Mouse (Mus musculus): Measurements from ENCODE around the gene Ildr2. TPM values are rescaled to one million over a fixed set of nuclear protein-coding genes. Genes with fewer than 3 reads are reported as not detected.
A peak's percentile ranks its signal among the peaks of the same experiment; 100 is the strongest.

The Ildr2 gene
- polyA plus RNA-seq, 1 experiment from 2014 or later, result 15.1 TPM

- Histone ChIP-seq H3K4me3 (no peak overlapping the region), H3K27me3 (ENCODE audit: low read depth, poor library complexity, severe bottlenecking) (no peaks in the 10 kb centered on the region), H3K4me1 (peaks cover 21% of the 10 kb centered on the region), H3K27ac (replicated peaks) (no peak overlapping the region), H3K36me3 (peaks cover 93% of the 10 kb centered on the region), H3K9me3 (replicated peaks) (peaks cover 14% of the 10 kb centered on the region; the same call in 1 of the 2 replicates)
- 89% methylated on average over 7 of the region's 7 CpGs for WGBS
- DNase-seq (ENCODE audit: low spot score), result no peak
Observed at GRCm38 (mm10) chr1:166266001-166266705, 12.2 kb downstream of the Ildr2 start.

- Histone ChIP-seq H3K9me3 (replicated peaks) (peaks cover 6% of the 10 kb centered on the region; the same call in 1 of the 2 replicates), H3K36me3 (peaks cover 93% of the 10 kb centered on the region), H3K4me1 (peaks cover 21% of the 10 kb centered on the region), H3K27ac (replicated peaks) (no peak overlapping the region), H3K4me3 (no peak overlapping the region), H3K27me3 (ENCODE audit: low read depth, poor library complexity, severe bottlenecking) (no peaks in the 10 kb centered on the region)
- DNase-seq (ENCODE audit: low spot score), result no peak
- WGBS, result 91% methylated on average over 9 of the region's 9 CpGs
Observed at GRCm38 (mm10) chr1:166266918-166267317, 13.0 kb downstream of the Ildr2 start.

DNA sequence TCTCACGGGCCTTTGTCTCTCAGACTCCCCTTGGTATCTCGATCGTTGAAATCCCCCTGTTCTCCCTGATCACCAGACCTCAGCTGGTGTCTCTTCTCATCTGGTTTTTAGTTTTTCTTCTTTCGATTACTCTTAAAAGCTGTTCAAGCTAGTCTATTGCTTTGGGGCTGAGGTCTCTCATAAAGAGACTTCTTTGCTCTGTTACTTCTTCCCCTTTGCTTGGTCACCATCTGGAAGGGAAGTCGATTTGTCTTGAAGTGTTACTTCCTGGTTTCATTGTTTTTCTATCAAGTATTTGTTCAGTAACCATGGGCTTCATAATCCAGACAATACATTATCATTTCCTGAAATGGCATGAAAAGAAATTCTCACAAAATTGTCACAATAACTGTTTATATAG, 14.3 kb downstream of the Ildr2 start:
- H3K4me1 ChIP-seq, result peaks cover 17% of the 10 kb centered on the region
- peaks cover 5% of the 10 kb centered on the region; the same call in 1 of the 2 replicates for H3K9me3 ChIP-seq (replicated peaks)
- H3K36me3 ChIP-seq, result peaks cover 97% of the 10 kb centered on the region
- WGBS, result 95% methylated on average over 5 of the region's 5 CpGs
- no peak overlapping the region for H3K27ac ChIP-seq (replicated peaks)
- no peak overlapping the region for H3K4me3 ChIP-seq
- no peak for DNase-seq (ENCODE audit: low spot score)
- no peaks in the 10 kb centered on the region for H3K27me3 ChIP-seq (ENCODE audit: low read depth, poor library complexity, severe bottlenecking)

- Histone ChIP-seq H3K4me3 (0 out of 2 replicates have a peak overlapping the region, but pooled peaks have one; percentile 37), H3K27ac (replicated peaks) (peak overlapping the region; percentile 91), H3K4me1 (peaks cover 74% of the 10 kb centered on the region), H3K9me3 (replicated peaks) (no peaks in the 10 kb centered on the region), H3K36me3 (peaks cover 34% of the 10 kb centered on the region), H3K27me3 (ENCODE audit: low read depth, poor library complexity, severe bottlenecking) (no peaks in the 10 kb centered on the region)
- DNase-seq (ENCODE audit: low spot score), result no peak
- WGBS, result 24% methylated on average over 2 of the region's 2 CpGs
Observed at GRCm38 (mm10) chr1:166278786-166279185, 24.8 kb downstream of the Ildr2 start.

DNA sequence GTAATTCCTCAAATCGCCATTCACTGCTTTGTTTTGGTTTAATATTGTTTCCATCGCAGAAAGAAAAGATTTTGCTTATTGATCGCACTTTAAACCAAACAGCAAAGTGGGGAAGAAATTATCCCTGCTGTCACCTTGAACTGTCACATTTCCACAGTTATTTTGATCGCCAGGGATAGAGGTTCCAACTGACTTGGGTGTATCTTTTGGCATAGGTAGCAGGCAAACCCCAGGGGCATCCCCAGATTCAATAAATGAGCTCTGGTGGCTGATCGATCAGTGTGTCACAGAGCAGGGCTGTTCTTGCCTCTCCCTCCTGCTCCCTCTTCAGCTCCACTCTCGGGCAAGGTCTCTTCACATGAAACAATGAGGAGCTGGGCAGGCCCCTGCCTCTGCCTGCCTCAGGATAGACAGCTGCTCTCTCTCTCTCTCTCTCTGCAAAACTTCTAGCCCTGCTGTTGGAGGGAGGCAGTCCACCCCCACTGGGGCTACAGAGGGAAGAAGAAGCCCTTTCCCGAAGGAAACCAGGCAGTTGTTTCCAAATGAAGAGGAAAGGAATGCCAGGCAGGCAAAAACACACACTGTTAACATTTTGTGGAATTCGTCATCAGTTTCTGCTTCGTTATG, 25.8 kb downstream of the Ildr2 start:
- WGBS, result 20% methylated on average over 9 of the region's 9 CpGs
- H3K36me3 ChIP-seq, result peaks cover 28% of the 10 kb centered on the region
- H3K9me3 ChIP-seq (replicated peaks), result no peaks in the 10 kb centered on the region
- peaks cover 83% of the 10 kb centered on the region for H3K4me1 ChIP-seq
- peak overlapping the region; percentile 91 for H3K27ac ChIP-seq (replicated peaks)
- peak overlapping the region; percentile 37 for H3K4me3 ChIP-seq
- H3K27me3 ChIP-seq (ENCODE audit: low read depth, poor library complexity, severe bottlenecking), result no peaks in the 10 kb centered on the region
- peak; percentile 65 for DNase-seq (ENCODE audit: low spot score)

DNA sequence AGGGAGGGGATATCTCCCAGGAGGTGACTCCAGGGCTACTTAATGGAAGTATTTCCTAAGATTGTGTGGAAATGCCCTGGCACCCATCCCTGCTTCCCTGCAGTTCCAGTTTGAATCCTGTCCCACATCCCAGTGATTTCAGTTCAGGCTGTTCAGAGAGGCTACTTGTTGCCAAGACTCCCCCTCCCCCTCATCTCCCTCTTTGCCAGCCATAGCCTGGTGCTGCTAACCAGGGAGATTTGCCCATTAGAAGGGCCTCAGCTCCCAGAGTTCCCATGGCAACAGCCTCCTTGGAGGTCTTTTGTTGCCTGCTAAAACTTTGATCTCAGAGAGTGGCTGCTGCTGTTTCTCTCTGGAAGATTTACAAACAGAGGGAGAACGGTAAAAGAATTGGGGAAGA, 26.6 kb downstream of the Ildr2 start:
- 0% methylated on average over 1 of the region's 1 CpGs for WGBS
- Histone ChIP-seq H3K36me3 (peaks cover 32% of the 10 kb centered on the region), H3K9me3 (replicated peaks) (no peaks in the 10 kb centered on the region), H3K4me3 (peak overlapping the region; percentile 37), H3K27me3 (ENCODE audit: low read depth, poor library complexity, severe bottlenecking) (no peaks in the 10 kb centered on the region), H3K27ac (replicated peaks) (peak overlapping the region; percentile 91), H3K4me1 (peaks cover 92% of the 10 kb centered on the region)
- peak; percentile 89 for DNase-seq (ENCODE audit: low spot score)

- WGBS, result 9% methylated on average over 1 of the region's 1 CpGs
- peaks cover 99% of the 10 kb centered on the region for H3K4me1 ChIP-seq
Observed at GRCm38 (mm10) chr1:166281287-166281686, 27.3 kb downstream of the Ildr2 start.

GRCm38 (mm10) chr1:166281836-166282235, 27.9 kb downstream of the Ildr2 start:
- DNase-seq (ENCODE audit: low spot score), result no peak
- H3K27ac ChIP-seq (replicated peaks), result peak overlapping the region; percentile 91
- H3K36me3 ChIP-seq, result peaks cover 30% of the 10 kb centered on the region
- H3K27me3 ChIP-seq (ENCODE audit: low read depth, poor library complexity, severe bottlenecking), result no peaks in the 10 kb centered on the region
- WGBS, result 32% methylated on average over 3 of the region's 3 CpGs
- 0 out of 2 replicates have a peak overlapping the region, but pooled peaks have one; percentile 25 for H3K4me3 ChIP-seq
- H3K9me3 ChIP-seq (replicated peaks), result no peaks in the 10 kb centered on the region
- H3K4me1 ChIP-seq, result peaks cover 100% of the 10 kb centered on the region

More at GRCm38 (mm10) chr1:166281287-166281686, 27.3 kb downstream of the Ildr2 start:
- DNase-seq (ENCODE audit: low spot score), result no peak
- H3K27ac ChIP-seq (replicated peaks), result peak overlapping the region; percentile 91
- H3K27me3 ChIP-seq (ENCODE audit: low read depth, poor library complexity, severe bottlenecking), result no peaks in the 10 kb centered on the region
- H3K4me3 ChIP-seq, result peak overlapping the region; percentile 37
- H3K9me3 ChIP-seq (replicated peaks), result no peaks in the 10 kb centered on the region
- peaks cover 32% of the 10 kb centered on the region for H3K36me3 ChIP-seq

GRCm38 (mm10) chr1:166282597-166283210, 28.8 kb downstream of the Ildr2 start:
- Histone ChIP-seq H3K27me3 (ENCODE audit: low read depth, poor library complexity, severe bottlenecking) (no peaks in the 10 kb centered on the region), H3K9me3 (replicated peaks) (no peaks in the 10 kb centered on the region), H3K36me3 (peaks cover 30% of the 10 kb centered on the region), H3K27ac (replicated peaks) (peak overlapping the region; percentile 91), H3K4me3 (peak overlapping the region; percentile 25), H3K4me1 (peaks cover 99% of the 10 kb centered on the region)
- under 1% methylated on average over 22 of the region's 22 CpGs for WGBS
- peak; percentile 99 for DNase-seq (ENCODE audit: low spot score)

DNA sequence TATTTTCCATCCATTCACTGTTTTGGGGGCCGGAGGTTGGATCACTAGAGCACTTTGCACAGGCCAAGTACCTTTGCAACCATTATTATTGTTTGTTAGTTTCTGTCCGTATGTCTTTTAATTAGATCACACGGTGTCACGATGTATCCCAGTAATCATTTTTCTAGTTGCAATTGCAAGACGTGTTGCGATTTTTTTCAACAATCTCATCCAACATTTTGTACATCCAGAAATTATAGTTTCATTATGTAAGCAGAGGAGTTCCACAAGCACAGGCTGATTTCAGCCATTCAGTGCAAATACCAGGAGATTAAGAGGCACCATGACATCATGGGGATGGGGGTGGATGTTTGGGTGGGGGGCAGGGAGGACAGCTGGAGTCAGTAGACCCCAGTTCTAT, 29.5 kb downstream of the Ildr2 start:
- H3K27ac ChIP-seq (replicated peaks), result peak overlapping the region; percentile 91
- no peaks in the 10 kb centered on the region for H3K27me3 ChIP-seq (ENCODE audit: low read depth, poor library complexity, severe bottlenecking)
- no peaks in the 10 kb centered on the region for H3K9me3 ChIP-seq (replicated peaks)
- H3K36me3 ChIP-seq, result peaks cover 37% of the 10 kb centered on the region
- H3K4me1 ChIP-seq, result peaks cover 92% of the 10 kb centered on the region
- DNase-seq (ENCODE audit: low spot score), result peak; percentile 45
- 48% methylated on average over 6 of the region's 6 CpGs for WGBS
- H3K4me3 ChIP-seq, result peak overlapping the region; percentile 25

GRCm38 (mm10) chr1:166284390-166284789, 30.5 kb downstream of the Ildr2 start:
- DNase-seq (ENCODE audit: low spot score), result no peak
- H3K9me3 ChIP-seq (replicated peaks), result no peaks in the 10 kb centered on the region
- H3K4me3 ChIP-seq, result no peak overlapping the region
- H3K36me3 ChIP-seq, result peaks cover 47% of the 10 kb centered on the region
- H3K4me1 ChIP-seq, result peaks cover 83% of the 10 kb centered on the region
- H3K27me3 ChIP-seq (ENCODE audit: low read depth, poor library complexity, severe bottlenecking), result no peaks in the 10 kb centered on the region
- WGBS, result 70% methylated on average over 8 of the region's 8 CpGs
- peak overlapping the region; percentile 91 for H3K27ac ChIP-seq (replicated peaks)

DNA sequence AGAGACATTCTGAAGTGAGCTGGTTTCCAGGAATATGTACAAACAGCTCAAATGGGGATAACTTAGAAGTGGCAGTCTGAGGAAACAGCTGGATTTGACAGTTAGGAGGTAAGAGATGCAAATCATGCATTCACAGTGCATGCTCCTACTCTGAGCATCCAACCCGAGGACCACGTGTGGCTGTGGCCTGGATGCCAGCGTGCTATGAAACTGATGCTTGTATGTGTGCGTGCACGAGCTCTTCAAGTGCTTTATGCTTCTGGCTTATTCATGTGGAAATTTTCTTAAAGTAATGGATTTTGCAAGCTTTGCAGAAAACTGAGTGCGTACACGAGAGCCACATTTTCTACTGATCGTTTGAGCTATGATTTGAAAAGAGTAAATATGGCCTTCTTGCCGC, 32.3 kb downstream of the Ildr2 start:
- H3K4me1 ChIP-seq, result peaks cover 64% of the 10 kb centered on the region
- peak overlapping the region; percentile 91 for H3K27ac ChIP-seq (replicated peaks)
- no peak overlapping the region for H3K4me3 ChIP-seq
- 76% methylated on average over 9 of the region's 9 CpGs for WGBS
- no peaks in the 10 kb centered on the region for H3K9me3 ChIP-seq (replicated peaks)
- peaks cover 59% of the 10 kb centered on the region for H3K36me3 ChIP-seq
- DNase-seq (ENCODE audit: low spot score), result no peak
- no peaks in the 10 kb centered on the region for H3K27me3 ChIP-seq (ENCODE audit: low read depth, poor library complexity, severe bottlenecking)

GRCm38 (mm10) chr1:166290562-166290961, 36.6 kb downstream of the Ildr2 start:
- 93% methylated on average over 6 of the region's 6 CpGs for WGBS
- Histone ChIP-seq H3K36me3 (peaks cover 84% of the 10 kb centered on the region), H3K27ac (replicated peaks) (no peak overlapping the region), H3K27me3 (ENCODE audit: low read depth, poor library complexity, severe bottlenecking) (no peaks in the 10 kb centered on the region), H3K4me3 (no peak overlapping the region), H3K4me1 (peaks cover 21% of the 10 kb centered on the region), H3K9me3 (replicated peaks) (no peaks in the 10 kb centered on the region)
- DNase-seq (ENCODE audit: low spot score), result no peak

Data from midbrain, embryonic 10.5 days (tissue).